In the genomic region with DNA sequence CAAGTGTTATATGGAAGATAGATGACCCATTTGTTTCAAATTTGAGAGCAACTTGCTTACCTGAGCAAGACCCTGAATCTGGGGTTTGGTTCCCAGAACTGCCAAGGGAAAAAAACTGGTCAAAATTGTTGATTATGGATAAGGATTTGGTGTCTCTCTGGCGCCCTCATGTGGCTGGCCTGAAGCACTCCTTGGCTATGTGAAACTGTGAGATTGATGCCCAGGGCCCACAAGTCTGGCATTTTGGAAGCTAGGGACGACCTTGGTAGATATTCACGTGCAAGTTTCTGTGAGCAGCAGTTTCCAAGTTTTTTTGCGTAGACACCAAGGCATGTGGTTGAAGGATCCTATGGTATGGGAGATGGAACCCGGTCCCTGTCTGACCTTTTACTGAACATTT, we compare ENCODE assay signal across 7 mouse cellular contexts. TPM values are rescaled to one million over a fixed set of nuclear protein-coding genes. Genes with fewer than 3 reads are reported as not detected.
DNase-seq lines count a peak whose midpoint lies in the region; ATAC-seq and TF ChIP-seq lines count a peak whose summit lies in the region.

No protein-coding gene starts in this region.

- no peak overlapping the region for H3K27ac ChIP-seq in forebrain, embryonic 16.5 days (ENCODE audit: low read length)
- no peak overlapping the region for H3K27ac ChIP-seq in hindbrain, embryonic 13.5 days

- no peak overlapping the region for H3K4me2 ChIP-seq in forebrain, embryonic 16.5 days (ENCODE audit: low read length)
- H3K4me2 ChIP-seq in hindbrain, embryonic 13.5 days = no peak overlapping the region

- in situ Hi-C loops in Patski (cut with MboI; ENCODE audit: low pct_unique_long_range_greater_than_20kb) = loop anchor here (5.0 kb wide), 1 partner anchor 92 kb away; no protein-coding TSS in a partner anchor

- POLR2A ChIA-PET in Patski (lab: Charles Lee) = interaction anchor here (0.5 kb wide), 1 partner anchor 91 kb away, joined by 3 read pairs; no protein-coding TSS in a partner anchor

- no peak for DNase-seq in Patski (ENCODE audit: low read depth, low spot score)
- peak; percentile 64 for DNase-seq in cerebellum, adult 11-12 months
- DNase-seq in layer of hippocampus, postnatal 36 days = peak; percentile 66 to 76
- DNase-seq in lung, postnatal 4 days = peak; percentile 73 to 87
- DNase-seq in right cerebral cortex, postnatal 14 days = peak; percentile 57

- WGBS in forebrain, embryonic 16.5 days = 10% methylated on average over 5 of the region's 5 CpGs
- 8% methylated on average over 5 of the region's 5 CpGs for WGBS in hindbrain, embryonic 13.5 days

- no peaks in the 10 kb centered on the region for H3K27me3 ChIP-seq in Patski
- H3K27me3 ChIP-seq in forebrain, embryonic 16.5 days (replicated peaks; ENCODE audit: control insufficient read depth, insufficient read depth, low read length) = no peaks in the 10 kb centered on the region
- H3K27me3 ChIP-seq in hindbrain, embryonic 13.5 days = no peaks in the 10 kb centered on the region

- peak; percentile 46 for ATAC-seq in Patski
- ATAC-seq in forebrain, embryonic 16.5 days = peak; percentile 33; the same call in 1 of the 2 replicates
- ATAC-seq in hindbrain, embryonic 13.5 days (ENCODE audit: low FRiP score) = peak; percentile 47; the same call in 1 of the 2 replicates

- no peaks in the 10 kb centered on the region for H3K9me3 ChIP-seq in forebrain, embryonic 16.5 days (ENCODE audit: control insufficient read depth, low read length)
- H3K9me3 ChIP-seq in hindbrain, embryonic 13.5 days = no peaks in the 10 kb centered on the region

- no peak overlapping the region for H3K4me3 ChIP-seq in forebrain, embryonic 16.5 days (replicated peaks; ENCODE audit: low read length)
- H3K4me3 ChIP-seq in hindbrain, embryonic 13.5 days = no peak overlapping the region

- no peak overlapping the region for H3K9ac ChIP-seq in forebrain, embryonic 16.5 days (replicated peaks; ENCODE audit: low read depth, low read length)
- no peak overlapping the region for H3K9ac ChIP-seq in hindbrain, embryonic 13.5 days

- CTCF ChIA-PET in Patski (lab: Charles Lee) = interaction anchor here (0.7 to 2.8 kb wide), 10 partner anchors 23 to 99 kb away, joined by 3 to 21 read pairs (median 5); no protein-coding TSS in a partner anchor

- H3K36me3 ChIP-seq in forebrain, embryonic 16.5 days (ENCODE audit: control insufficient read depth, insufficient read depth) = no peaks in the 10 kb centered on the region
- H3K36me3 ChIP-seq in hindbrain, embryonic 13.5 days = no peaks in the 10 kb centered on the region

- H3K4me1 ChIP-seq in forebrain, embryonic 16.5 days (replicated peaks; ENCODE audit: control insufficient read depth, insufficient read depth, low read length) = no peaks in the 10 kb centered on the region; the same call in 1 of the 2 replicates
- H3K4me1 ChIP-seq in hindbrain, embryonic 13.5 days (replicated peaks) = peaks cover 18% of the 10 kb centered on the region

- peak; percentile 95 for TF ChIP-seq CTCF in Patski (IDR thresholded peaks at IDR 0.05)

RNA-seq across cellular contexts. Expression of gene Hist1h4h, which starts 6.2 kb away (rescaled TPM):
- 7.0 TPM for polyA plus RNA-seq in Patski (2021)
- 2.9 and 4.6 TPM in 2 replicates for polyA plus RNA-seq in forebrain, embryonic 16.5 days (2015; fragmentation: Nextera tagmentation; extraction: Ambion mirVana)
- polyA plus RNA-seq in hindbrain, embryonic 13.5 days (2015; fragmentation: Nextera tagmentation; extraction: Ambion mirVana) = 4.2 and 5.7 TPM in 2 replicates
- total RNA-seq in layer of hippocampus, postnatal 36 days (2021) = 100 to 1,000 TPM; 363 to 377 TPM

RNA-seq across cellular contexts. Expression of gene Hist1h2af, which starts 9.1 kb away (rescaled TPM):
- polyA plus RNA-seq in Patski (2021) = 1.3 TPM
- polyA plus RNA-seq in forebrain, embryonic 16.5 days (2015; fragmentation: Nextera tagmentation; extraction: Ambion mirVana) = not detected in 2 replicates
- 2.4 TPM in 1 of 2 replicates, not detected in the other for polyA plus RNA-seq in hindbrain, embryonic 13.5 days (2015; fragmentation: Nextera tagmentation; extraction: Ambion mirVana)
- total RNA-seq in layer of hippocampus, postnatal 36 days (2021) = 10 to 100 TPM; 12.2 to 14.4 TPM

RNA-seq across cellular contexts. Expression of gene Hist1h3g, which starts 10.6 kb away (rescaled TPM):
- 1.7 TPM for polyA plus RNA-seq in Patski (2021)
- polyA plus RNA-seq in forebrain, embryonic 16.5 days (2015; fragmentation: Nextera tagmentation; extraction: Ambion mirVana) = 1.5 and 3.2 TPM in 2 replicates
- polyA plus RNA-seq in hindbrain, embryonic 13.5 days (2015; fragmentation: Nextera tagmentation; extraction: Ambion mirVana) = 1.8 and 3.0 TPM in 2 replicates
- total RNA-seq in layer of hippocampus, postnatal 36 days (2021) = 1 to 10 TPM; 3.9 to 4.9 TPM

RNA-seq across cellular contexts. Expression of gene Hist1h2bh, which starts 18.5 kb away (rescaled TPM):
- polyA plus RNA-seq in Patski (2021) = 2.1 TPM
- 0.23 and 0.47 TPM in 2 replicates for polyA plus RNA-seq in forebrain, embryonic 16.5 days (2015; fragmentation: Nextera tagmentation; extraction: Ambion mirVana)
- 0.29 TPM in 1 of 2 replicates, not detected in the other for polyA plus RNA-seq in hindbrain, embryonic 13.5 days (2015; fragmentation: Nextera tagmentation; extraction: Ambion mirVana)
- 1 to 10 TPM; 1.1 to 1.2 TPM for total RNA-seq in layer of hippocampus, postnatal 36 days (2021)

RNA-seq across cellular contexts. Expression of gene Hist1h3f, which starts 19.2 kb away (rescaled TPM):
- polyA plus RNA-seq in Patski (2021) = 0.49 TPM
- polyA plus RNA-seq in forebrain, embryonic 16.5 days (2015; fragmentation: Nextera tagmentation; extraction: Ambion mirVana) = 0.30 and 0.61 TPM in 2 replicates
- 0.38 TPM in 1 of 2 replicates, not detected in the other for polyA plus RNA-seq in hindbrain, embryonic 13.5 days (2015; fragmentation: Nextera tagmentation; extraction: Ambion mirVana)
- total RNA-seq in layer of hippocampus, postnatal 36 days (2021) = 10 to 100 TPM; 16.2 to 17.4 TPM
